Mouse (Mus musculus): ENCODE measurements around the gene Rars2. TPM values are rescaled to one million over a fixed set of nuclear protein-coding genes. Genes with fewer than 3 reads are reported as not detected.

Gene Rars2
- total and polyA plus RNA-seq, 2 experiments from 2014 or later = 11.0 to 45.8 TPM

GRCm38 (mm10) chr4:34637851-34638250, 23.1 kb downstream of the Rars2 start:
- no peak for ATAC-seq
- H3K27ac ChIP-seq = no peak overlapping the region
- DNase-seq (ENCODE audit: low spot score) = no peak
- no peak overlapping the region for H3K4me3 ChIP-seq (ENCODE audit: low read length)
- no peaks in the 10 kb centered on the region for H3K4me1 ChIP-seq (ENCODE audit: insufficient read depth, low read length)
- no peak overlapping the region for H3K9ac ChIP-seq (replicated peaks; ENCODE audit: low read length)
- WGBS = 83% methylated on average over 4 of the region's 4 CpGs
- no peak for TF ChIP-seq CTCF (IDR thresholded peaks at IDR 0.05; ENCODE audit: low read depth)
- no peaks in the 10 kb centered on the region for H3K9me3 ChIP-seq (ENCODE audit: low read length)
- no peak overlapping the region for H3K4me2 ChIP-seq (ENCODE audit: low read depth, low read length)
- no peaks in the 10 kb centered on the region for H3K27me3 ChIP-seq (ENCODE audit: insufficient read depth, low read length)
- H3K36me3 ChIP-seq (ENCODE audit: insufficient read depth, low read length) = peaks cover 30% of the 10 kb centered on the region

- ATAC-seq (no peak), DNase-seq (ENCODE audit: low spot score) (no peak)
- Histone ChIP-seq H3K4me1 (ENCODE audit: insufficient read depth, low read length) (no peaks in the 10 kb centered on the region), H3K4me3 (ENCODE audit: low read length) (no peak overlapping the region), H3K4me2 (ENCODE audit: low read depth, low read length) (no peak overlapping the region), H3K27me3 (ENCODE audit: insufficient read depth, low read length) (no peaks in the 10 kb centered on the region), H3K36me3 (ENCODE audit: insufficient read depth, low read length) (peaks cover 30% of the 10 kb centered on the region), H3K27ac (no peak overlapping the region), H3K9me3 (ENCODE audit: low read length) (no peaks in the 10 kb centered on the region), H3K9ac (replicated peaks; ENCODE audit: low read length) (no peak overlapping the region)
- TF ChIP-seq CTCF (IDR thresholded peaks at IDR 0.05; ENCODE audit: low read depth) = no peak
- WGBS = 88% methylated on average over 5 of the region's 5 CpGs
These were observed 25.1 kb downstream of the Rars2 start for GRCm38 (mm10) chr4:34639745-34640364.

GRCm38 (mm10) chr4:34640731-34641130, 26.0 kb downstream of the Rars2 start:
- 98% methylated on average over 3 of the region's 3 CpGs for WGBS
- ATAC-seq = no peak
- Histone ChIP-seq H3K27me3 (ENCODE audit: insufficient read depth, low read length) (no peaks in the 10 kb centered on the region), H3K4me3 (ENCODE audit: low read length) (no peak overlapping the region), H3K36me3 (ENCODE audit: insufficient read depth, low read length) (peaks cover 29% of the 10 kb centered on the region), H3K4me1 (ENCODE audit: insufficient read depth, low read length) (no peaks in the 10 kb centered on the region), H3K9ac (replicated peaks; ENCODE audit: low read length) (no peak overlapping the region), H3K9me3 (ENCODE audit: low read length) (no peaks in the 10 kb centered on the region), H3K4me2 (ENCODE audit: low read depth, low read length) (no peak overlapping the region), H3K27ac (no peak overlapping the region)
- no peak for TF ChIP-seq CTCF (IDR thresholded peaks at IDR 0.05; ENCODE audit: low read depth)
- no peak for DNase-seq (ENCODE audit: low spot score)

GRCm38 (mm10) chr4:34644779-34645178, 30.0 kb downstream of the Rars2 start:
- Histone ChIP-seq H3K27me3 (ENCODE audit: insufficient read depth, low read length) (no peaks in the 10 kb centered on the region), H3K36me3 (ENCODE audit: insufficient read depth, low read length) (peaks cover 46% of the 10 kb centered on the region), H3K27ac (no peak overlapping the region), H3K9me3 (ENCODE audit: low read length) (no peaks in the 10 kb centered on the region), H3K4me2 (ENCODE audit: low read depth, low read length) (no peak overlapping the region), H3K9ac (replicated peaks; ENCODE audit: low read length) (no peak overlapping the region), H3K4me1 (ENCODE audit: insufficient read depth, low read length) (no peaks in the 10 kb centered on the region), H3K4me3 (ENCODE audit: low read length) (no peak overlapping the region)
- DNase-seq (ENCODE audit: low spot score) (no peak), ATAC-seq (no peak)
- no peak for TF ChIP-seq CTCF (IDR thresholded peaks at IDR 0.05; ENCODE audit: low read depth)

GRCm38 (mm10) chr4:34653179-34653578, 38.4 kb downstream of the Rars2 start:
- no peak for ATAC-seq
- Histone ChIP-seq H3K4me3 (ENCODE audit: low read length) (no peak overlapping the region), H3K27ac (no peak overlapping the region), H3K4me2 (ENCODE audit: low read depth, low read length) (no peak overlapping the region), H3K9ac (replicated peaks; ENCODE audit: low read length) (no peak overlapping the region), H3K36me3 (ENCODE audit: insufficient read depth, low read length) (peaks cover 39% of the 10 kb centered on the region), H3K4me1 (ENCODE audit: insufficient read depth, low read length) (no peaks in the 10 kb centered on the region), H3K27me3 (ENCODE audit: insufficient read depth, low read length) (no peaks in the 10 kb centered on the region), H3K9me3 (ENCODE audit: low read length) (no peaks in the 10 kb centered on the region)
- 93% methylated on average over 7 of the region's 7 CpGs for WGBS
- DNase-seq (ENCODE audit: low spot score) = no peak
- TF ChIP-seq CTCF (IDR thresholded peaks at IDR 0.05; ENCODE audit: low read depth) = no peak

- 99% methylated on average over 10 of the region's 10 CpGs for WGBS
- H3K27ac ChIP-seq = no peak overlapping the region
- no peak for TF ChIP-seq CTCF (IDR thresholded peaks at IDR 0.05; ENCODE audit: low read depth)
- DNase-seq (ENCODE audit: low spot score) (no peak), ATAC-seq (no peak)
- H3K36me3 ChIP-seq (ENCODE audit: insufficient read depth, low read length) = peaks cover 49% of the 10 kb centered on the region
- no peak overlapping the region for H3K9ac ChIP-seq (replicated peaks; ENCODE audit: low read length)
- no peaks in the 10 kb centered on the region for H3K4me1 ChIP-seq (ENCODE audit: insufficient read depth, low read length)
- H3K27me3 ChIP-seq (ENCODE audit: insufficient read depth, low read length) = no peaks in the 10 kb centered on the region
- no peak overlapping the region for H3K4me3 ChIP-seq (ENCODE audit: low read length)
- H3K9me3 ChIP-seq (ENCODE audit: low read length) = no peaks in the 10 kb centered on the region
- no peak overlapping the region for H3K4me2 ChIP-seq (ENCODE audit: low read depth, low read length)
These were observed 41.3 kb downstream of the Rars2 start for GRCm38 (mm10) chr4:34656101-34656500.

- no peak for TF ChIP-seq CTCF (IDR thresholded peaks at IDR 0.05; ENCODE audit: low read depth)
- H3K4me3 ChIP-seq (ENCODE audit: low read length) = no peak overlapping the region
- WGBS = 90% methylated on average over 2 of the region's 2 CpGs
- no peaks in the 10 kb centered on the region for H3K9me3 ChIP-seq (ENCODE audit: low read length)
- H3K4me2 ChIP-seq (ENCODE audit: low read depth, low read length) = no peak overlapping the region
- no peak overlapping the region for H3K9ac ChIP-seq (replicated peaks; ENCODE audit: low read length)
- H3K4me1 ChIP-seq (ENCODE audit: insufficient read depth, low read length) = no peaks in the 10 kb centered on the region
- no peak for DNase-seq (ENCODE audit: low spot score)
- peaks cover 50% of the 10 kb centered on the region for H3K36me3 ChIP-seq (ENCODE audit: insufficient read depth, low read length)
- H3K27me3 ChIP-seq (ENCODE audit: insufficient read depth, low read length) = no peaks in the 10 kb centered on the region
- H3K27ac ChIP-seq = no peak overlapping the region
- ATAC-seq = no peak
These were observed 44.3 kb downstream of the Rars2 start for GRCm38 (mm10) chr4:34659012-34659411.

Measured in hindbrain, postnatal 0 days (tissue).